Mouse (Mus musculus) cerebellum, postnatal 4 days (tissue): ENCODE measurements around the gene Rb1.

Experiments
- DNase-seq, 2 experiments: peaks; one replicate each; pipeline ENCODE4 v3.0.0; 2022; ENCODE audit warnings: low spot score in 2 of 2, mixed read lengths in 1 of 2

Rb1 gene

GRCm38 (mm10) chr14:73211477-73211876, 114.1 kb downstream of the Rb1 start:
- no peak for DNase-seq

DNA sequence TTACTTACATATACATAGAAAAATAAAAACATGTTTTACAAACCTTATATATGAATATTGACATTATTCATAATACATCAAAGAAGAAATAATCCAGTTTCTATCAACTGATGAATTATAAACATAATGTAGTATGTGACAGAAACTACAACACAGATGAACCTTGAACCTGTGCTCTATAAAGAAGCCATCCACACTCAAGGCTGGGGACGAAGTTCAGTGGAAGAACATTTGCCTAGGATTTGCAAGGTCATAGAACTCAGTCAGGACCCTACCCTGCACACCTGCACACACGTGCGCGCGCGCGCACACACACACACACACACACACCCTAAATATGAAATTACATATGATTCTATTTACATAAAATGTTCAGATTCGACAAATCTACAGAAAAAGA, 115.4 kb downstream of the Rb1 start:
- DNase-seq, result no peak

- no peak for DNase-seq
Observed at GRCm38 (mm10) chr14:73209262-73209661, 116.4 kb downstream of the Rb1 start.

GRCm38 (mm10) chr14:73204016-73204415, 121.6 kb downstream of the Rb1 start:
- no peak for DNase-seq

- no peak for DNase-seq
Observed at GRCm38 (mm10) chr14:73201447-73201846, 124.2 kb downstream of the Rb1 start.

GRCm38 (mm10) chr14:73199058-73199457, 126.6 kb downstream of the Rb1 start:
- DNase-seq, result no peak

- no peak for DNase-seq
Observed at GRCm38 (mm10) chr14:73186875-73187274, 138.7 kb downstream of the Rb1 start.

- no peak for DNase-seq
Observed at GRCm38 (mm10) chr14:73181144-73181543, 144.5 kb downstream of the Rb1 start.

DNA sequence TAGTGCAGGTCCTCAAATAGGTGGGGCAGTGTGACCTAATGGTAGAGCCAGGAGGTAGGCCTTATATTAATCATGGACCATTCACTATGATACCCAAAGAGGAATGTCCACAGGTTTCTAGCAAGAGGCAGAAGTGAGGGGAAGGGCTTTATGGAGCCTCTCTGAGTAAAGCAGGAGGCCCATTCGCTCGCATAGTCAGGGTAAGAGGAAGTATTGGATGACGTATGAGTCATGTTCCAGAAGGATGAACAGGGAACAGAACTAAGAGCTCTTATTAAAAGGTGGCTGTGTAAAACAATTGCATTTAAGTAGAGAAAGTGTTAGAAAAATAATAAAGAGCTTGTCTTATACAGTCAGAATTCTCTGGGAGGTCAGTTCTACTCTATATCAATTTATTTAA, 145.0 kb downstream of the Rb1 start:
- no peak for DNase-seq

DNA sequence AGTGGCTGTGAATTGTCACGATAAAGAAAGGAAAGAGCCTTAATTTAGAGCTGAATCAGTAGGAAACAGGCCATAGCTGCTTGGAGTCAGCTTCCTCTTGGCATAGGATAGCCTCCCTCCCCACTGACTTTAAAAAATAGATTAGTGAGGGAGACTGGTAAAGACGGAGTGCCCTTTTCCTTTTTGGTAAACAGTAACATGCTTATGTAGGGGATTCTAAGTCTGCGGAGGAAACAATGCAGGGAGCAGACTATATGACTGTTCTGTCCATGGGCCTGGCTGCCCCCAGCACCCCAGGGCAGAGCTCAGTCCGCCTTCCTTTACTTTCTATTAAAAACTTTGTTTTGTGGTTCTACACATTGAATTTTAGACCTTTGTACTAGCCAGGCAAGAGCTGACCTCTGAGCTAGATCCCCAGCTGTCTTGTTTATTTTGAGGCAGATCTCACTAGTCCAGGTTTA, 146.4 kb downstream of the Rb1 start:
- DNase-seq, result no peak

DNA sequence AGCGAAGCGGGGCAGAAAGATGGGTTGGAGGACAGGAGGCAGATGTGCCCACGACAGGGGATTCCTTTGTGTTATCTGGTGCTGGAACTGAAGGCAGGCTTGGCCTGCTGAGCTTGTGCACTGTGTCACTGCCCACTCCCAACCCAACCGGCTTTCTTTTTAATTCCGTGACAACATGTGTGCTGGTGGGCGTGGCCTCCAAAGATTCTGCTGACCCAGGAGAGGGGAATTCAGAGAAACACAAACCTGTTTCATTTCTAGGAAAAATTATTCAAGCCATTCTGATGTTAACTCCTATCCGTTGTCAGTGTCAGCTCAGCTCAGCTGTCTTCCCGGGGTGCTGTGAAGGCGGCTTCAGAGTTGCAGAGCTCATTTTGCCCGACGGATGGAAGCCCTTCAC, 147.7 kb downstream of the Rb1 start:
- DNase-seq, result no peak

DNA sequence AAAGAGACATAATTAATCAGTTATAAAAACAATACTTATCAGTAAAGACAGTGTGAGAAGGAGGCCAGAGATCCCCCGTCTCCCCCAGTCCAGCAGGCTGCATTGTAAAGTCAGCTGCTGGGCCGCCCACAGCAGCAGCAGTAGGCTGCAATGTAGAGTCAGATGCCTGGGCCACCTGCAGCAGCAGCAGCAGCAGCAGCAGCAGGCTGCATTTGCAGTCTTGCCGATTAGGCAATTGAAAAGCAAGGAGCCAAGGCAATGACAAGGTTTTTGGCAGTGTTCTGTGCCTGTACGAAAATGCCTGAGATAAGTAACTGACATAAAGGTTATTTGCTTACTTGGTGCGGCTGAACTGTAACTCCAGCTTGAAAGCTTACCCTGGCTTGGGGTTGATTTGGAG, 149.4 kb downstream of the Rb1 start:
- DNase-seq, result no peak

GRCm38 (mm10) chr14:73175814-73176213, 149.8 kb downstream of the Rb1 start:
- no peak for DNase-seq

- no peak for DNase-seq
Observed at GRCm38 (mm10) chr14:73175031-73175430, 150.6 kb downstream of the Rb1 start.

DNA sequence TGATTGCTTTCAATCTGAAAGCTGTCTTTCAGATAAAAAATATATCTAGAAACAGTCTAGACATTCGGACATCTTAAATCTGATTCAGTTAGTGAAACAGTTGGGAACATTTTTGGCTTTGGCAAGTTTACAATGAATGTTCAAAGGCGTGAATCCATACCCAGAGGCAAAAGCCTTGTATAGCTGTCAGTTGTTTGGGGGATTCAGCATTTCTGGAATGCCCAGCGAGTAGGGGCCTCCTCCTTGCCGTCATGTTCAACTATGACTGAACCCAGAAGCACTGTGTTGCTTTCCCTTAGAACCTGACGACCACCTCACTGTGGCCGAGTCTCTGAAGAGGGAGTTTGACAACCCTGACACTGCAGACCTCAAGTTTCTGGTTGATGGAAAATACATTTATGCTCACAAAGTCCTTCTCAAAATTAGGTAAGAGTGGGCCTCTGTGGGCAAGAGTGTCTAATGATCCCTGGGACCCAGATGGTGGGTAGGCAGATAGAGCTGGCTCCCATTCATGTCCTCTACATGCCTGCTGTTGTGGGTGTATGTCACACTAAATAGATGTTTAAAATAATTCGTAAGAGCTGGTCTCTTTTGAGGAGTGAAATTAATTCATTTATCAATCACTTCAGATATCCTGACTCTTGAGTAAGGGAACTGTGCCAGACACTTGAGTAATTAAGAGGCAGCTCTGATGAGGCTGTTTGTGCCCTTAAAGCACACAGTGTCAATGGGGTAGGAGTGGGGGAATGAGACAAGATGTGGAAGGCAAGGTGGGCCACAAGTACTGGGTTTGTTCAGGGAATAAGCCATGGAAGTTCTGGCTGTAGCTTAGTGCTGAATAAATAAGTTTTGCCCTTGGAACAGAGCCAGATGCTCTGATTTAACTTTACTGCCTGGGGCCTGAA, 151.3 kb downstream of the Rb1 start:
- no peak for DNase-seq

GRCm38 (mm10) chr14:73173662-73174061, 152.0 kb downstream of the Rb1 start:
- DNase-seq, result no peak

- DNase-seq, result no peak
Observed at GRCm38 (mm10) chr14:73172196-73173011, 153.2 kb downstream of the Rb1 start.

DNA sequence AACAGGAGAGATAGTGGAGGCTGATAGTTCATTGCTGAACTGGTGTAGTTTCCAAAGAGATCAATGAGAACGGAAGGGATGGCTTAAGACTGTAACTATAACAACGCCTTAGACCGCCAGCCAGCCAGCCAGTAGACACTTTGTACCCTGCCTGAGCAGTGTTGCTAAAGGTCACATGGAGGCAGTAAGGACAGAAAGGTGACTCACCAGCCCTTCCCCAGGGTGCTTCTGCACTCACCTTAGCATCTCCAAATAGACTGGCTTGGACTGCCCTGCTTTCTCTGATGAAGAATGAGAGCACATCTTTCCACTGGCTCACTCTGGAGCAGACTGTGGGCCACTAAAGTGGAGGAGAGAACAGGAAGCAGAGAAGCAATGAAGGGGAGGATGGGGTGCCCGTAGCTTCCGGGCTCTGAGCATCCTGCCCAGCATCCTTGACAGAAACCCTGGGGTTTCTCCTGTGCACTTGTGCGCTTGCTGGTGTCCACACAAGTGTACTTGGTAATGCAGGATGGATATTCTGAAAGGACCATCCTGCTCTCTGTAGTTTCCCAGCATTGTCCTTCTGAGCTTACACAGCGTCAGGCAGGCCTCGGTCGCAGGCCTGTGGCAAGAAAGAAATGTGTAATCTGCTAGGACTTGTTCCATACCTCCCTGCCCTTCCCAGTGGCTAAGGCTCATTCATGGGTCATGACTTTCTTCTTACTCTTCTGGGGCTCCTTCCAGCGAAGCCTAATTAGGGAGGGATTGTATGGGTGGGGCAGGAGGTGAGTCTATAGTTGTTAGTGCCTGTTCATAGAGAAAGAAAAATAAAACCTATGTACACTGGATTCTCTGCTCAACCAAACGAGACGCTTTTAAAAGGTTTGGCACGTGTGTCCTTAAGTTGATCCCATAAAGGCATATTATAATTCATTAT, 155.4 kb downstream of the Rb1 start:
- DNase-seq, result no peak

- DNase-seq, result no peak
Observed at GRCm38 (mm10) chr14:73168605-73169004, 157.0 kb downstream of the Rb1 start.

- DNase-seq, result no peak
Observed at GRCm38 (mm10) chr14:73165136-73165535, 160.5 kb downstream of the Rb1 start.

DNA sequence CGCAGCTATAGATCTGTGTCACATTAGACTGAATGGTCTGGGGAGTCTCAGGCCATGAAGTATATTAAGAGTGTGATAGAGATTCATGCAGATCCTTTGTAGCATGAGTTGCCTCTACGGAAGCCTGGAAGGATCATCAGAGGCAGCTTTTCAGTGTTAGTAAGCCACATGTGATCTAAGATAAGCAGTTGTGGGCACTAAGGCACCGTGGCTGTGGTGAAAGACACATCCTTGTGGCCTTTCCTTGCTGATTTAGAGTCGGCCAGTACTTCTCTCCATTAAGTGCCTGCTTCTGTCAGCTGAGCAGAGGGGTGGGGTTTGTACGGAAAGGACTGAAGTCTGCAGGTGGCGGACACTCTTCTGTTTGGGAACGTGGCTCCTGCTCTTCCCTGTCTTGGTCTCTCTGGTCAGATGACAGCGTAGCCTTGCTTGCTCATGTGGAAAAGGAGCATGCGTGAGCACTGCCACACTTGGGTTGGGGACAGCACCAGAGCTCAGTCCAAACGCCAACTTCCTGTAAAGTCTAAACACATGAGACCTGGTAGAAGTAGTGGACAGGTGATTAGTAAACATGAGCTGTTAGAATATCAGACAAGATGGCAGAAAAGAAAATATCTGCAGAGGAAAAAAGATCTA, 162.1 kb downstream of the Rb1 start:
- DNase-seq, result no peak
